Mouse (Mus musculus) liver, adult 2 months (tissue): Measurements from ENCODE around the gene Trim7. TPM values are rescaled to one million over a fixed set of nuclear protein-coding genes. Genes with fewer than 3 reads are reported as not detected.

ENCODE experiments used
- DNase-seq: peaks from one replicate; pipeline ENCODE4 v3.0.0-alpha.2; 2011; ENCODE audit warnings: low read depth, low spot score; ENCODE audit errors: extremely low read depth
- H3K27ac ChIP-seq: fragments of 200-500 bp; replicated peaks from 2 replicates; pipeline ENCODE4 v1.5.1; 2012; ENCODE audit warnings: low read depth, mild to moderate bottlenecking, control low read depth, inconsistent platforms, low read length; ENCODE audit not compliant: insufficient read depth
- H3K27me3 ChIP-seq: fragments of 200-500 bp; 2 replicates; pipeline ENCODE4 v1.6.1; 2012; ENCODE audit warnings: mild to moderate bottlenecking, moderate library complexity, low read length, inconsistent platforms; ENCODE audit not compliant: control insufficient read depth, insufficient read depth
- H3K36me3 ChIP-seq: fragments of 200-500 bp; 2 replicates; pipeline ENCODE4 v1.6.1; 2012; ENCODE audit warnings: low read length, inconsistent platforms; ENCODE audit not compliant: control insufficient read depth, insufficient read depth
- H3K4me1 ChIP-seq: fragments of 200-500 bp; 2 replicates; pipeline ENCODE4 v1.6.1; 2011; ENCODE audit warnings: low read length; ENCODE audit not compliant: control insufficient read depth, insufficient read depth
- H3K4me3 ChIP-seq: fragments of 200-500 bp; 2 replicates; pipeline ENCODE4 v1.5.1; 2011; ENCODE audit warnings: low read depth, mild to moderate bottlenecking, control low read depth, low read length, moderate library complexity; ENCODE audit not compliant: insufficient read depth
- H3K79me2 ChIP-seq: fragments of 200-500 bp; 2 replicates; pipeline ENCODE4 v1.6.1; 2012; ENCODE audit warnings: inconsistent platforms, mild to moderate bottlenecking, low read length, moderate library complexity; ENCODE audit not compliant: control insufficient read depth, insufficient read depth
- H3K9ac ChIP-seq: fragments of 200-500 bp; 2 replicates; pipeline ENCODE4 v1.6.1; 2012; ENCODE audit warnings: low read depth, mild to moderate bottlenecking, control low read depth, inconsistent platforms, low read length
- CTCF ChIP-seq: fragments of 200-500 bp; IDR thresholded peaks from 2 replicates; pipeline ENCODE4 v1.5.1; 2011; ENCODE audit warnings: low read depth, low read length, control low read depth
- POLR2A ChIP-seq: fragments of 200-500 bp; IDR thresholded peaks from 2 replicates; pipeline ENCODE4 v1.6.1; 2011; ENCODE audit warnings: low read length, control low read depth; ENCODE audit not compliant: insufficient read depth; ENCODE audit errors: extremely low read depth
- WGBS: fragments of 180-500 bp; shearing (Covaris S2); methylation state at CpG from one replicate; pipeline ENCODE4 v1.1.7; 2018; 5-methylcytosine and 5-hydroxymethylcytosine counted together
- polyA plus RNA-seq: library from polyadenylated mRNA; depleted of rRNA; stranded (reverse); fragments of >200 nt; gene quantifications from 2 replicates; pipeline ENCODE4 v1.2.3, GENCODE M21; 2012
- total RNA-seq: library from RNA; depleted of rRNA; stranded (reverse); fragments of >200 nt; gene quantifications from 2 replicates; pipeline ENCODE4 v1.2.3, GENCODE M21; 2014

Trim7 gene
- total and polyA plus RNA-seq, 2 experiments: 11.2 to 16.3 TPM

- H3K27me3 ChIP-seq: no peaks in the 10 kb centered on the region
- no peak for DNase-seq
- TF ChIP-seq POLR2A: no peak
- no peak for TF ChIP-seq CTCF
- H3K27ac ChIP-seq: no peak overlapping the region
- H3K36me3 ChIP-seq: no peaks in the 10 kb centered on the region
- no peaks in the 10 kb centered on the region for H3K79me2 ChIP-seq
- H3K4me1 ChIP-seq: peaks cover 8% of the 10 kb centered on the region
- H3K4me3 ChIP-seq: peak overlapping the region; percentile 48
- H3K9ac ChIP-seq: peak overlapping the region; percentile 44
- WGBS: 4% methylated on average over 6 of the region's 6 CpGs
Observed at GRCm38 (mm10) chr11:48826752-48827096, 784 bp downstream of the Trim7 start.

GRCm38 (mm10) chr11:48827926-48828325, 2.0 kb downstream of the Trim7 start:
- 90% methylated on average over 6 of the region's 6 CpGs for WGBS
- Histone ChIP-seq H3K4me3 (no peak overlapping the region), H3K36me3 (no peaks in the 10 kb centered on the region), H3K79me2 (no peaks in the 10 kb centered on the region), H3K4me1 (peaks cover 8% of the 10 kb centered on the region), H3K27ac (no peak overlapping the region), H3K9ac (no peak overlapping the region), H3K27me3 (no peaks in the 10 kb centered on the region)
- no peak for DNase-seq
- no peak for TF ChIP-seq POLR2A
- no peak for TF ChIP-seq CTCF

GRCm38 (mm10) chr11:48830279-48830678, 4.3 kb downstream of the Trim7 start:
- Histone ChIP-seq H3K4me3 (no peak overlapping the region), H3K27ac (no peak overlapping the region), H3K4me1 (0 out of 2 replicates have a peak, but pooled peaks cover 1% of the 10 kb centered on the region), H3K36me3 (no peaks in the 10 kb centered on the region), H3K79me2 (no peaks in the 10 kb centered on the region), H3K9ac (no peak overlapping the region), H3K27me3 (no peaks in the 10 kb centered on the region)
- 64% methylated on average over 2 of the region's 2 CpGs for WGBS
- TF ChIP-seq POLR2A (no peak), CTCF (no peak)
- DNase-seq: no peak

GRCm38 (mm10) chr11:48831273-48831672, 5.3 kb downstream of the Trim7 start:
- Histone ChIP-seq H3K27me3 (no peaks in the 10 kb centered on the region), H3K36me3 (no peaks in the 10 kb centered on the region), H3K27ac (no peak overlapping the region), H3K9ac (no peak overlapping the region), H3K4me3 (no peak overlapping the region), H3K79me2 (no peaks in the 10 kb centered on the region), H3K4me1 (peaks cover 4% of the 10 kb centered on the region; the same call in 1 of the 2 replicates)
- no peak for DNase-seq
- TF ChIP-seq CTCF (no peak), POLR2A (no peak)
- WGBS: 76% methylated on average over 2 of the region's 2 CpGs

GRCm38 (mm10) chr11:48833078-48833730, 7.3 kb downstream of the Trim7 start:
- peak overlapping the region; percentile 28 for H3K4me3 ChIP-seq
- 45% methylated on average over 9 of the region's 9 CpGs for WGBS
- H3K36me3 ChIP-seq: no peaks in the 10 kb centered on the region
- DNase-seq: no peak
- H3K4me1 ChIP-seq: peaks cover 6% of the 10 kb centered on the region
- no peaks in the 10 kb centered on the region for H3K79me2 ChIP-seq
- no peak overlapping the region for H3K9ac ChIP-seq
- H3K27ac ChIP-seq: no peak overlapping the region
- TF ChIP-seq POLR2A (no peak), CTCF (no peak)
- no peaks in the 10 kb centered on the region for H3K27me3 ChIP-seq
